Mouse (Mus musculus): ENCODE data around the gene Dars.

The Dars gene

GRCm38 (mm10) chr1:128417533-128417888 lies 343 bp upstream of the Dars start:
- DNase-seq (ENCODE audit: low spot score in 2 of 2) = peak in 1 of 2 experiments; percentile 11

- DNase-seq (ENCODE audit: low spot score in 2 of 2) = no peak
Measured at GRCm38 (mm10) chr1:128411141-128411540, 6.0 kb downstream of the Dars start.

GRCm38 (mm10) chr1:128406846-128407245 lies 10.3 kb downstream of the Dars start:
- DNase-seq (ENCODE audit: low spot score in 2 of 2) = no peak

- DNase-seq (ENCODE audit: low spot score in 2 of 2) = no peak
Measured at GRCm38 (mm10) chr1:128405675-128406074, 11.5 kb downstream of the Dars start.

- DNase-seq (ENCODE audit: low spot score in 2 of 2) = no peak
Measured at GRCm38 (mm10) chr1:128405041-128405481, 12.1 kb downstream of the Dars start.

GRCm38 (mm10) chr1:128400926-128401325 lies 16.2 kb downstream of the Dars start:
- DNase-seq (ENCODE audit: low spot score in 2 of 2) = no peak

GRCm38 (mm10) chr1:128399941-128400915 lies 16.9 kb downstream of the Dars start:
- DNase-seq (ENCODE audit: low spot score in 2 of 2) = no peak

GRCm38 (mm10) chr1:128398738-128399445 lies 18.3 kb downstream of the Dars start:
- DNase-seq (ENCODE audit: low spot score in 2 of 2) = no peak

GRCm38 (mm10) chr1:128394657-128395056 lies 22.5 kb downstream of the Dars start:
- no peak for DNase-seq (ENCODE audit: low spot score in 2 of 2)

- DNase-seq (ENCODE audit: low spot score in 2 of 2) = no peak
Measured at GRCm38 (mm10) chr1:128392382-128392781, 24.8 kb downstream of the Dars start.

GRCm38 (mm10) chr1:128386487-128386886 lies 30.7 kb downstream of the Dars start:
- no peak for DNase-seq (ENCODE audit: low spot score in 2 of 2)

- no peak for DNase-seq (ENCODE audit: low spot score in 2 of 2)
Measured at GRCm38 (mm10) chr1:128376841-128377240, 40.3 kb downstream of the Dars start.

- no peak for DNase-seq (ENCODE audit: low spot score in 2 of 2)
Measured at GRCm38 (mm10) chr1:128372143-128372860, 44.9 kb downstream of the Dars start.

- peak in 1 of 2 experiments; percentile 34 for DNase-seq (ENCODE audit: low spot score in 2 of 2)
Measured at GRCm38 (mm10) chr1:128368732-128369441, 48.3 kb downstream of the Dars start.

GRCm38 (mm10) chr1:128360601-128361000 lies 56.6 kb downstream of the Dars start:
- DNase-seq (ENCODE audit: low spot score in 2 of 2) = peak in 1 of 2 experiments; percentile 17

GRCm38 (mm10) chr1:128359554-128360376 lies 57.4 kb downstream of the Dars start, which contains the start of gene Mcm6:
Mcm6 (minus strand) TSS chr1:128359664.
- peak; percentile 90 to 94 for DNase-seq (ENCODE audit: low spot score in 2 of 2)

- DNase-seq (ENCODE audit: low spot score in 2 of 2) = no peak
Measured at GRCm38 (mm10) chr1:128358916-128359553, 58.1 kb downstream of the Dars start.

- no peak for DNase-seq (ENCODE audit: low spot score in 2 of 2)
Measured at GRCm38 (mm10) chr1:128358276-128358675, 58.9 kb downstream of the Dars start.

GRCm38 (mm10) chr1:128357452-128357851 lies 59.7 kb downstream of the Dars start:
- DNase-seq (ENCODE audit: low spot score in 2 of 2) = no peak

- no peak for DNase-seq (ENCODE audit: low spot score in 2 of 2)
Measured at GRCm38 (mm10) chr1:128353092-128353491, 64.1 kb downstream of the Dars start.
